Mouse (Mus musculus) heart, adult 8-10 months (tissue): ENCODE measurements around the gene Hnrnpa2b1. TPM values are rescaled to one million over a fixed set of nuclear protein-coding genes. Genes with fewer than 3 reads are reported as not detected.
"Not testable (repeated sequence)": the region's sequence is repeated elsewhere in the genome, so short reads cannot be mapped to it uniquely, and the experiment has no call there.

ENCODE experiments used
- DNase-seq: peaks from one replicate; pipeline ENCODE4 v3.0.0; 2022; ENCODE audit warnings: low spot score
- total RNA-seq, 4 experiments: library from RNA; stranded (reverse); gene quantifications; 2 replicates each; pipeline ENCODE4 v1.2.4; 2022

Gene Hnrnpa2b1
- total RNA-seq, result 100 to 1,000 TPM; 367 to 444 (median 409) TPM

DNA sequence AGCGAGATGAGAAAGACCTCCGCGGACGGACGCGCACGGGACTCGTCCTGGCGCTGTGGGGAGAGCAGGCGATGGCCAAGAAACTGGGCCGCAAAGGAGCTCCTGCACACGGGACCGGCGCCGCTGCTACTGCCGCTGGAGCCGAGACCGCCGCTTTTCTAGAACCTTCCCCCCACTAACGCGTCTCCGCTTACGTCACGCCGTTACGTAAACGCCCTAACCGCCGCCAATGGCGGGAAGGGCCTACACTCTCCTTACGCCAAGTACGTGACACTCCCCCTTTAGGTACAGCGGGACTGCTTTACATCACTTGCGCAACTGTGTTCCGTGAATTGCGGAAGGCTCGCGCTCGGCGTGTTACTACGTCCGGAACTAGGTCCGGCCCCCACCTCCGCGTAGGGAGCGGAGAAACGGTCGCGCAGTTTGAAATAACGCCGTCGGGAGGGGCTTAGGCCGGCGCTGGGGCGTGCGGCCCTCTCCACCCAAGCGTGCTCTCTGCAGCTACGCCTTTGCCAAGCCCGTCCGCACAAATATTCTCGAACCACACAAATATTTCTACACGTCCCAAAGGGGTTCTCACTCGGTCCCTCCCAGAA lies at the start of gene Hnrnpa2b1:
Gene Hnrnpa2b1, minus strand, starts transcription at position 180 of the 596 bp plus-strand sequence.
- DNase-seq, result peak; percentile 99

DNA sequence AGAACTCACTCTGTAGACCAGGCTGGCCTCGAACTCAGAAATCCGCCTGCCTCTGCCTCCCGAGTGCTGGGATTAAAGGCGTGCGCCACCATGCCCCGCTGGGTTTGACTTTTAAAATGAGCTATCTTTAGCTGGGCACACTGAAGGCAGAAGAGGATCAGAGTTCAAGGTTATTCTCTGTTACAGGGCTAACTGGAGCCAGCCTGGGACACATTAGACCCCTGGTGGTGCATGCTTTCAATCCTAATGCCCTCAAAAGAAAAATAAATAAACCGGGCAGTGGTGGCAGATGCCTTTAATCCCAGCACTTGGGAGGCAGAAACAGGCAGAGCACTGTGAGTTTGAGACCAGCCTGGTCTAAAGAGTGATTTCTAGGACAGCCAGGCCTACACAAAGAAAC lies 45.2 kb upstream of the Hnrnpa2b1 start:
- DNase-seq, result no peak

DNA sequence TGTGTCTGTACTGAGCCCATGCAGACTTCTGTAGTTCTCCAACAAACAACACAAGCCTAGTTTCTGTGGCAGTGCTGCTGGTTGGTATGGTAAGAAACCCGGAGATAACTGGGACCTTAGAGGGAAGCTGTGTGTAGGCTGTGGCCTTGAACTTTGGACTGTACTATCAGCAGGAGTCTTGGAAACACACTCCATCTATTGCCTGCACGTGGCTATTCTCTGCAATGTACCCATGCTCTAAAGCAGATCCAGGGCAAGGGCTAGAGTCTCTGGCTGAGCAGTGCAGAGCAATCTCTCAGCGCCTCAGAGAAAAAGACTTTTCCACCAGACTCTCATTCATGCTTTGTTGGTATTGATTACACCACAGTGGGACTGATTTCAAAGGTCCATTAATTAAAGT lies 44.1 kb upstream of the Hnrnpa2b1 start:
- no peak for DNase-seq

DNA sequence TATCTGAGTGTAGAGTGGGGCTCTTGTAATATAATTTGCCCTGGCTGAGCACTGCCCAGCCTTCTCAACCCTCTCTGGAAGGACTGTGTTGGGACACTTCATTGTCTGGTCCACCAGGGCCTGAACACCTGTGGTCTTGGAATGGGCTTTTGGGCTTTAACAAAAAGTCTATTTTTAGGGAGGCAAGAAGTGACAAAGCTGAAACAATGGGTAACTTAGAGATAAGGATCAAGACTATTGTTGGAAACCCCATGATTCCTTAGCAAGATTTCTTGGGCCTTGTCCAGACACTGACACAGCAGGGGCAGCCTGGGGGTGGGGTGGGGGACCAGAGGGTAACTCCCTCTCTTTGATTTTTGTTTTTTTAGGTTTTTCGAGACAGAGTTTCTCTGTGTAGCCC lies 41.3 kb upstream of the Hnrnpa2b1 start:
- DNase-seq, result no peak

DNA sequence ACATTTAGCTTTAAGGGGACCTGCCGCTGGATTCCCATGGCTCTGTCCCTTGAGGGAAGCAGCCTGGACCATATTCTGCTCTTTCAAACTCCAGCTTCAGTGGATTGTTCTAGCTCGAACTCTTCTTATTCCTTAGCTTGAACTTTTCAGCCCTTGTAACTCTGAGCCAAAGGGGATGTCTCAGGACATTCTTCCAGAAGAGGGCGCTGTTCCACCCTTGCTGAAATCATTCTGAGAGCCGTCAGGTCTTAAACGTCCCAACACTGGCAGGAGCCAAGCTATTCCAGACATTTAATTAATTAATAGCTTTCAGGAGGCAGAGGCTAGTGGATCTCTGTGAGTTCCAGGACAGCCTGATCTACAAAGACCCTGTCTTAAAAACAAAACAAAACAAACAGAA lies 40.4 kb upstream of the Hnrnpa2b1 start:
- peak; percentile 67 for DNase-seq

DNA sequence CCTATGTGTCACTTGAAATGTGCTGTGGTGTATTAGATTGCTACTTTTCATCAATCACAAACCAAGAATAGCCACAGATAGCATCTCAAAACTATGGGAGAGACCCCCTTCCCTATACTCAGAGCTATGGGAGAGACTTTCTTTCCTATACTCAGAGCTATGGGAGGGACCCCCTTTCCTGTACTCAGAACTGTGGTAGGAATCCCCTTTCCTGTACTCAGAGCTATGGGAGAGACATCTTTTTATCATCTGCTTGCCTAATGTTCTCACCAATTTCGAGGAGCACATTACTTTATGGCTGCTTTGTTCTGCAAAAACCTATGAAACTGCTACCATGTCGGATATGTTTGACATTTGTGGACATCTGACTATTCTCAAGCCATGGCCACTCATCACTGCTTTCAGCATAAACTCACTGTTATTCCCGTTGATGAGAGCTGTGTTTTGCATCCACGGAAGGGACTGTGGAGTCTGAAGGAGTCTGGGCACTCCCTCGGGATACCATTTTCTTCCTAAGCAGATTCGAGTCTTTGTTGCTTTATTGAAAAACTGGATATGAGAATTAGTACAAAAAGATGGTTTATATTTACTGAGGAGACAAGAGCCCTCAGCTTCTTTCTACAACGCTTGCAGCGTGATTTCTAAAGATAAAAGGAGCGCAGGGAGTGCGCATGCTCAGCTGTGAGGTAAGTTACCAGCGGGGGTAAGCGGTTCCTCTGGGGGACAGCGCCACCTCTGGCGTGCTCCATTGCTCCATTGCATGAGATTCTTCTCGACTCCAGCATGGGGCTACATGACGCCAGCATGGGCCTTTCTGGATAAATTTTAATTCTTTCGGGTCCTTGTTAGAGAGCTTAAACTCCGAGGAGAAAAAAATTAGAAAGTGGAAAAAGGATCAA lies 39.3 kb upstream of the Hnrnpa2b1 start:
- peak; percentile 64 for DNase-seq

DNA sequence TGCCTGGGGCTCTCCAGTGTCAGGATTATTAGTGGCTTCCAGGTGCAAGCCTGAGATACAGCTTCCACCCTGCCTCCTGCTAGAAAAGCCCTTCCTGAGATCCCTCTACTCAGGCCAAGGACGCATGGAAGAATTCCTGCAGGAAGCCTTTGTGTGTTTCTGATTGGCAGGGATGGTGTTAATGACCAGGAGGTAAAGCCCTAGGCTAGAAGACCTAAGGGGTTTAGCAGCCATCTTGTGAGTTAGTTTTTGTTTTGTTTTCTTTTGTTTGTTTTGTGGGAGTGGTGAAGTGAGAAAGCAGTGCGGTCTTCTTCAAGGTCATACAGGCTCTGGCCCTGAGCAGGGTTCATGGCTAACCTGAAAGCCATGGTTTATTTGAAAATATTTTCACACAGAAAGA lies 37.9 kb upstream of the Hnrnpa2b1 start:
- DNase-seq, result no peak

DNA sequence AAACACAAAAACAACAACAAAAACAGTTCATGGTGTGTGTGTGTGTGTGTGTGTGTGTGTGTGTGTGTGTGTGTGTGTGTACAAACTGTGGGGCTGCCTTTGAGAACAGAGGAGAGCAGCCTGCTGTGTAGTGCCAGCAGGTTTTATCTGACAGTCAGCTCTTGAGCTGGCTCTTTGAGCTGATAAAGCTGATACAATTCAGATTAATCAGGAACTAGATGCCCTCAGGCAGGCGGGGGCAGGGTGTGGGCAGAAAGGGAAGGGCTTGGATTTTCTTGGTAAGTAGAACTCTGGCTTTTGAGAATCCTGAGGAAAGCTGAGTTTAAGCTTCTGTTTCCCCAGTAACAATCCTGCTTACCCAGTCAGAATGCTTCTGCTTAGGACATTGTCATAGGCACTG lies 36.0 kb upstream of the Hnrnpa2b1 start:
- no peak for DNase-seq

DNA sequence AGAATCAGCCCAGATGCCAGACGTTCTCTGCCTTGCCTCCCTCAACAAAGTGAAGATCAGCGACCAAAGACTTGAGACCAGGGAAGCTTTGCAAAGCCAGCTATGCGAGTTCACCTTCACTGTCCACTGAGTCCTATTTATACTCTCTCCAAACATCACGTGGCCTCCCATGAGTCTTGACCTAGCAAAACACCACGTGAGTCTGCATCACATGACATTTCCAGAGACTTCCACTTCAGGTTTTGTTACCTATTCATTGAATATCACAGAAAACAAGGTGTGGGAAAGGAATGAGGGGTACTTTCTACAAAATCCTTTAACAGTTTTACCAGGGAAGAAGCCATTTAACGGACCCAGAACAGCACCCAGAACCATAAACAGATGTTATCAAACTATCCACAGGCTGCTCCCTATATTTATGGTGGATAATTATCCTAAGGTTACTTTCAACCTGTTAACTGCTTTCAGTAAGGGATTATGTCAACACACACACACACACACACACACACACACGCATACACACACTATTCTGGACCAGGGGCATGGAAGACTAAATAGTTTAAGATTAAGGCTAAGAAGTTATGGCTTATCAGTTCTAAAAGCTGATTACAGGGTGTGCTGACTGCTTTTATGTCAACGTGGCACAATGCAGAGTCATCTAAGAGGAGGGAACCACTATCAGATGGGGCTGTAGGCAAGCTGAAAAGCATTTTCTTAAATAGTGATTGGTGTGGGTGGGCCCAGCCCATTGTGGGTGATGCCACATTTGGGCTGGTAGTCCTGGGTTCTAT lies 27.8 kb upstream of the Hnrnpa2b1 start:
- no peak for DNase-seq

DNA sequence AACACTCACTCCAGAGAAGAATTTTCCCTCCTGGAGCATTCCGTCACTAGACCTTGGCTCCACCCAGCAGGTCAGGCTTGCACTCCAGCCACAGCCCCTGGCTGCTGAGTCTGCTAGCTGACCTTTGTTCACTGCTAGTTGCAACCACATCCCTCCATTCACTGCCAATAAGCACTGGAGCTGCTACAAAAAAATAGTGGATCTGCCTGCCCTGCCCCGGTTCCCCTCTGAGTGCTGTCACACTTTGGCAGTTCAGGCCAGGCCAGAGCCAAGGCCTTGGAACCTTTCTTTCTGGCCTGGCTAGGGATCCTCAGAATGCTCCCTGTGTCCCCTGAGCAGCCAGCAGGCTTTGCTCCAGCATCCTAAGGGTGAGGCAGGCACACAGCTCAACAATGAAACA lies 20.1 kb upstream of the Hnrnpa2b1 start:
- peak; percentile 53 for DNase-seq

DNA sequence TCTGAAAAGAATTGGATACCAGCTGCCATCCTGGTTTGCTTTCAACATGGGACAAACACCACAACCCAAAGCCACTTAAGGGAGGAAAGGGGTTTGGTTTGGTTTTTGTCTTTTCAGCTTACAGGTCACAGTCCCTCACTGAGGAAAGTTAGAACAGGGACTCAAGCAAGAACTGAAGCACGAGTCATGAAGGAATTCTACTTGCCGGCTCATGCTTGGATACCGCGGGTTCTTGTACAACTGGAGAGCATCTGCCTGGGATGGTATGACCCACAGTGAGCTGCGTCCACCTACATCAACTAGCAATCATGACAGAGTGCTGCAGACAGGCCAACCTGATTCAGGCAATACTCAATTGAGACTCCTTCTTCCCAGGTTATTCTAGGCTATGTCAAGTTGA lies 17.0 kb upstream of the Hnrnpa2b1 start:
- DNase-seq, result no peak

DNA sequence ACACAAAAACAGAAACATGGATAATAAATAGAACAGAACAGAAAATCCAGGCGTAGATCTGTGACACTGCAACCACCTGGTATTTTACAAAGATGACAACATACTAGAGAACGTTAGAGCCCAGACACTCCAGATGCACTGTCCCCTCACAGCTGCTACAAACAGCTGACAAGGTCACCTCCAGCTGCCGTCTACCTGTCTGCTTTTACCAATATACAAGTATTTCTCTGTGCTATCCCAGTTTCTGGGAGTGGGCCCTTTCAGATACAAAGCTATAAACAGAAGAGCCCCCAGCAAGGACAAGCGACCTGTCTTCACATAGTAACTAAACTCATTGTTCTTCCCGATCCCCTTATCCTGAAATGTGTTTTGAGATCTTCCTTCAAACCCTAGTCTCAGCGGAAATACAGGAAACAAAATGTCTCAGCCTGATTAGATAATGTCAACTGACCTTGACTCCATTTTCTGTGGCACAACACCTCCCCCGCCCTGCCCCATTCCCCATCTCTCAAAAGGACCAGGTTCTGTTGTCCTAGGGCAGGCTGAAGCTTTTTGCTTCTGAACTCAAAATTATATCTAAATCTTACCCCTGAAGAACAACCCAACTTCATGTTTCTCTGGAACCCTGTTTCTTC lies 16.5 kb upstream of the Hnrnpa2b1 start:
- no peak for DNase-seq

DNA sequence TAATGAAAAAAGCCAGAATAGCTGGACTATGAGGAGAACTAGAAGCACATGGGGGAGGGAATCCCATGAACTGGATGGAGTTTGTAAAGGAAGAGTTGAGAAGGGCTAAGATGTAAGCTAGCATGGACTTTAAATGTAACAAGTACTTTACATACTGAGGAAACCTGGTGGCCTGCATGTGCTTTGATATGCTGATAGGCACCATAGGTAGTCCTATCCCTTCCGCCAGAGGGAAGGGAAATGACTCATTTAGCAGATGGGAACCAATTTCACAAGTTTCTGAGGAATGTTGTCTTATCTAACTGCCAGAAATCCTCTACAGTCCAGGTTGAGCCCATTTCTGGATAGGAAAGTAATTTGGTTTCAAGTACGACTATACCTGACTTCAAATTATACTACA lies 16.0 kb upstream of the Hnrnpa2b1 start:
- no peak for DNase-seq

DNA sequence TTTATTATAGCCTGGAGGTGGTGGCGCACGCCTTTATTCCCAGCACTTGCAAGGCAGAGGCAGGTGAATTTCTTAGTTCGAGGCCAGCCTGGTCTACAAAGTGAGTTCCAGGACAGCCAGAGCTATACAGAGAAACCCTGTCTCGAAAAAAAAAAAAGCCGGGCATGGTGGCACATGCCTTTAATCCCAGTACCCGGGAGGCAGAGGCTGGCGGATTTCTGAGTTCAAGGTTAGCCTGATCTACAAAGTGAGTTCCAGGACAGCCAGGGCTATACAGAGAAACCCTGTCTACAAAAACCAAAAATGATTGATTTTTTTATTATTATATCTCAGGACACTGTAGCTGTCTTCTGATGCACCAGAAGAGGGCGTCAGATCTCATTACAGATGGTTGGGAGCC lies 14.9 kb upstream of the Hnrnpa2b1 start:
- DNase-seq, result not testable (repeated sequence)

DNA sequence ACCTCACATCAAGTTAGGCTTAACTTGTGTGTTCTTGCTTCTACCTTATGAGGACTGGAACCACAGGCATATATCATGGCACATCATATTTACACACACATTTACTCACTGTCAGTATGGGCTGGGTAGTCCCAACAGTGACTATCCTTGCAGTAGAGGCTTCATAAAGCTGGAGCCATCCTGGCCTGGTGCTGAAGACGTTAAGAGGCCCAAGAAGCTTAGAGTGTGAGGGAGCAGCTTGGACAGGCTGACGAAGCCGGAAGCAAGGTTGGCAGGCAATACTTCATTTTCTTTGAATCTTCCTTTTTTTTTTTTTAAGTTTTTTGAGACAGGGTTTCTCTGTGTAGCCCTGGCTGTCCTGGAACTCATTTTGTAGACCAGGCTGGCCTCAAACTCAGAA lies 14.2 kb upstream of the Hnrnpa2b1 start:
- DNase-seq, result no peak

DNA sequence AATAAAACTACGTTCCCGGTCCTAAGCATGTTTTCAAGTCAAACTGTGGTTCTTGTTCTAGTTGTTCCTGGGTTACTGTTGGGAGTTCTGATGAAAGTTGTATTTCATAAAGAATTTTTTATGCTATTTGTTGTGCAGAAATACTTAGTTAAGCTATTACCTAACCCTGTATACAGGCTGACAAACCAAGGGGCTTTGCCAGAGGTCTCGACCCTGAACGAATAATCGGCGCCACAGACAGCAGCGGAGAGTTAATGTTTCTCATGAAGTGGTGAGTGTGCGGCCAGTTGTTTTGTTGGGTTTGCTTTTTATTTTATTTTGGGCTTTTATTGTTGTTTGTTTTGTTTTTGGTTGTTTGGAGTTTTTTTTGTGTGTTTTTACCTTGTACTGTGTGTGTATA lies 11.9 kb upstream of the Hnrnpa2b1 start:
- no peak for DNase-seq

DNA sequence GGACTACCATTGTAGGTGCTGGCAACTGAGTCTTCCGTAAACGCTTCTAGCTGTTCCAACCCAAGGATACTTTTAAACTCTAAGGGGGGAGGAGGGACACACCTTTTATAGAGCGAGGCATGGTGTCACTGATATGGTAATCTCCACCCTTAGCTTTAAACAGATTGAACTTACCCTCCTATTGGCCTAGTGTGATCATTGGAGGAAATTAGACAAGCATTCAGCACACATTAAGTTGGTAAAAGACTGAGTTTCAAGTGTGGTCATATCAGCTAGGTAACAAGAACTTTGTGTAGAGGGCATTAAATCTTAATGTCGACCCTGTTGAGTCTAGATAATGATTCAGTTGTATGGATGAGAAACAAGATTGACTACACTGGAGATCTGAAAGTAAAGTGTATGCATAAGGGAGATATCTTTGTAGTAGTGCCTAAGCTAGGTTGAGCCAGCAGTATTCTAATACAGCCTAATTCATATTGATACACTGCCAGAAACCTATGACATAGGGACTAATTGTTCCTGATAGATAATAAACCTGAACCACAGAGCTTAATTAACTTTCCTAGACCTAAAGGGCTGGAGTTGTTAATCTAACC lies 9.5 kb upstream of the Hnrnpa2b1 start:
- DNase-seq, result no peak

DNA sequence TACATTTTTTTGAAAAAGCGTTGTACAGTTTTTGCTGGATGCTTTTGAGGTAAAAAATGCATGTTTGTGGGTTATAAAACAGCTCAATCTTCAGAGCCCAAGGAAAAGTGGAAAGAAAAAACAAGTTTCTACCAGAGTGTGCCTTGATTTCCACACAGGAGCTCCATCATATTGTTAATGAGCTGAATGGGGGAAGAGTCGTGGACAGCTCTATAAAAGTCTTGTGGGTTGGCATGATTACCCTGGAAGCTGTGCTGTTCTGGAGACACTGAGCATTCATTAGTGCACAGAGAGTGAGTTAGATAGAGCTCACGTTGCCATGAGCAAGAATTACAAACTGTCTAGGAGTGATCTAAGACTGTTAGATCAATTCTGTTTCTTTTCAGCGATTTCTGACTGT lies 2.5 kb upstream of the Hnrnpa2b1 start:
- DNase-seq, result no peak

DNA sequence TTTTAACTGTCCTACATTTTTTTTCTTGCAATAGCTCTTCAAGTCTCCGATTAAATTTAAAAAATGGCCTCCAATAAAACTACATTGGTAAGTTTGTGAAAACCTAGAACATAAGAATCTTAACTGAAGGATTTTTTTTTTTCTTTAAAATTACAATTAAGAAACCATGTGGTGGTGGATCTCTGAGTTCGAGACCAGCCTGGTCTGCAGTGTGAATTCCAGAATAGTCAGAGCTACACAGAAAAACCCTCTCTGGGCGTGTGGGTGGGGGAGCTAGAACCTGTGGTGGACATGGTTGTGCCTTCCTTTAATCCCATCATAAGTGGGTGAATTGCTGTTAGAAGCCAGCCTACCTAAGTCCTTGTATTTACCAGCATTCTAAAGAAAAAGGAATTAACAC lies 2.1 kb upstream of the Hnrnpa2b1 start:
- DNase-seq, result no peak

DNA sequence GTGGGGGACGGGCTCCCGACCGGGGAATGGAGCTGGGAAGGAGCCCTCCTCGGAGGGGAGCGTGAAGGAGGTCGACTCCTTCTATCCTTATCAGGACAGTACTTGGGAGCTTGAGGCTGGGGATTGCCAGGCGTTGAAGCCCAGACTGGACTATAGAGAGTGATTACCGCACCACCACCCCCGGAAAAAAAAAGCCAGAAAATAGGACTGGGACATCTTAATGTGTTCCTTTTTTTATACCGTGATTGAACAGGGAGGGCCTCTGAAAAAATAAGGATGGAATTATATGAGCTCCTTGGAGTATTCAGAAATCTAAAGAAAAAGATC lies 1.4 kb upstream of the Hnrnpa2b1 start:
- DNase-seq, result no peak

DNA sequence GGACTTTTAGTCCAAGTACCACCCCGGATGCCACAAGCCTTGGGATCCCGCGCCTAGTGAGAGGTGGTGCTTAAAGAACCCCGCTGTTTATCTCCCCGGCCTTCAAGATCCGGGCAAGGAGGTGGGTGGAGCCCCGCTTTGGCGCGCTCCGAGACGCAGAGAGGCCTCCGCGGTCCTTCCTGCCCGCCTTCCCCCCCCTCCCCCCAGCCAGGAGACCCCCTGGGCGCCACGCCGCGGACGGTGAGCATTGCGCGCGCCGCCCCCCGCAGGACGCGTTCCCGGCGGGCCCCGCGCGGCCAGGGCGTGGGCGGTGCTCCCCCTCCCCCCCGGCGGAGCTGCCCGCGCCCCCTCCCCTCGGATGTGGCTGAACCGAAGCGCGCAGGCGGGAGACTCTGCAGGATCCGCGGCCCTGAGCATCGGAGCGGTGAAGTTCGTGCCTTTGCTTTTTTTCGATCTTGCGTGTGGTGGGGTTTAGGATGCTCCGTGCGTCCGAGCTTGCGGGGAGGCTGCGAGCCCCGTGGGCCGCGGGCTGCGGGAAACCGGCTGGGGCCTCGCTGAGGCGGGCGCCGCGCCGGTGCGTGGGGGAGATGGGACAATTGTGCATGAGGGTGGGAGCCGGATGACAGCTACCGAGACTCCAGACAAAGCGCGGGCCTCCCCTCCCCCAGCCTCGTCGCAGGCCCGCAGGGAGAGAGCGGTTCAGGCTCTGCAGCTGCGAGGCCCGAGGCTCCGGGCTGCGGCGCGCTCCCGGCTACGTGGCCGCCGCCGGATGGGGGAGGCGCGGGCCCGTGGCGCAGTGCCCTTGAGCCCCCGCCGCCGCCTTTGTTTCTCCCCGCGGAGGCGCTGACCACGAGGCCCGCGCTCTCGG lies 851 bp upstream of the Hnrnpa2b1 start, which contains the start of gene Cbx3:
Gene Cbx3, plus strand, starts transcription at position 50 of the 868 bp plus-strand sequence.
- peak; percentile 53 for DNase-seq
